Mouse (Mus musculus) right cerebral cortex, postnatal 25 days (tissue): ENCODE results near the gene Mgmt.

Source experiments
- DNase-seq: peaks from one replicate; pipeline ENCODE4 v3.0.0; 2022

Gene Mgmt

DNA sequence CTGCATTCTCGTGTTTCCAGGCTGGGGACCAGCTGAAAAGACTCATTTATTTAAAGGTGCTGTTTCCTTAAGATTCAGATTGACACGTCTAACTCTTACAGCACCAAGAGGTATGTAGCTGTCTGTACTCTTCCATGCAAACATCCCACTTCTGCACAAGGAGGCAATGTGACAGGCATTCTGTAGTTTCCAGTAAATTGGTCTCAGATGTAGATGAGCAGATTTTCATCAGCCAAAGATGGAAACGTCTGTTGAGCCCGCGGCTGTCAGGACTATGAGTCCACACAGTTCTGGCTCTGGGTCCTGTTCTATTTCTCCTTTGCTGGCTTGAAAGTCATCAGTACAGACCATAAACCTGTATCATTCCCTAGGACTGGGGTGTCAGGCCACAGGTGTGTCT is 243.7 kb downstream of the Mgmt start:
- DNase-seq = no peak

DNA sequence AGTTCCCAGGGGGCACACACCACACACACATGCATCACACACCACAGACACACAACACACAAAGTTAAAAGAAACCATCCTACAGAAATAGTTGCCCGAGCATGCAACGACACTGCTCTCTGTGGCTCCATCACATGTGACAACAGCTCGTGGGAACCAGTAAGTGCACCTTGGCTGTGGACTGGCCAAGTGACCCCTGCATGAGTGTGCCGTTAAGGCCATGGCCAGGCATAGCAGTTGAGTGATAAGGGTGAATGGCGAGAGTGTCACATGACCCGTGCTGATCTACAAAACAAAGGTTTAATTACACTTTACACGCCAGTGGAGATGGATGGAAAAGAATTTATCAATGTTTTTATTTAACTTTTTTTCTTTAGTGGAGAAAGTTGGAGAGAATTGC is 245.9 kb downstream of the Mgmt start:
- DNase-seq = no peak

DNA sequence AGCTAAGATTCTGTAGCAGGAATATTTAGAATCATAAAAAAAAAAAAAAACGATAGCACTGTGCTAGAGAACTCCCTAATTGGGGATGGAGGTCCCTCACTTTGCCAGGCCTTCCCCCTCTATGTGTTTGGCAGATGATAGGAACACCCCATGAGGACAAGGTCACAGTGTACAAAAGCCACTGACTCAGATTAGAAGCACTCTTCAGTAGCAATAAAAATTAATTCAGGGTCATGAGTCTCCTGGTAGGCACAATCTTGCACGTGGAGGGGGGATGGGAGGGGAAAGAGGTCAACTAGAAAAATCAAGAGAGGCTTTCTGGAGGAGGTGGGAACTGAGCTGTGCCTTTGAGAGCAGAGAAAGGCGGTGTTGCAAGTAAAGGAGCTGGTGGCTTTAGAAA is 247.0 kb downstream of the Mgmt start:
- DNase-seq = no peak

DNA sequence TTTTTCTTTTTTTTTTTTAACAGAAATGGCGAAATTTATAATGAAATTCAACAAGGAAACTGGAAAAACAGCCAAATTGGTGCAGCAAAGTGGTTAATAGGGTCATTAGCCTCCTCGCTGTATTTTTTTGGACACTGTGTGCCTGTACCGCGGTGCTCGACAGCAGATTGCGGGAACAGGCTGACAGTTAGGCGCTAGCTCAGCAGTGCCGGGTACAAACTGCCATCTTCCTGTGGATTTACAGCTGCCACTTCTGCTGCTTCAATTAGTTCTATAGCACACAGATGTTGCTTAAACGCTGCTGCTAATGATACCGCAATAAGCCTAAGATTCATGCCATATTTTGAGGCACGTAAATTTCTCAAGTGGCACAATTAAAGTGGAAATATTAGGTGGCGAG is 252.7 kb downstream of the Mgmt start:
- DNase-seq = no peak

DNA sequence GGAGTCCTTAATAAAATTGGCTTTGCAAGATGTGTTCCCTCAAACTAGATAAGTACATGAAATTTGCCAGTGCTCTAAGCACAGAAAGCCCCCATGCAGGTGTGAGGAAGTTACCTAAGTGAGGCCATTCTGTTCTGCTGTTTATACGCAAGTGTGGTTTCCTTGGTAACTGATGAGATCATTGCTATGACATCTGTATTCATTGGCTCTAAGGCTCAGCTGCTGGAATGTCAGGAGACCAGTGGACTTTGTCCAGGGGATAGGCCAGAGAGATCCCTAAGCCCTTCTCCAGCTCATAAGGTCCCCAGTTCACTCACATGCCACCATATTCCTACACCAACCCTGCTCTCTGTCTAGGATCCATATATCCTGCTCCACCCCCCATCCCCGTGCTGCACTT is 257.4 kb downstream of the Mgmt start:
- DNase-seq = no peak

DNA sequence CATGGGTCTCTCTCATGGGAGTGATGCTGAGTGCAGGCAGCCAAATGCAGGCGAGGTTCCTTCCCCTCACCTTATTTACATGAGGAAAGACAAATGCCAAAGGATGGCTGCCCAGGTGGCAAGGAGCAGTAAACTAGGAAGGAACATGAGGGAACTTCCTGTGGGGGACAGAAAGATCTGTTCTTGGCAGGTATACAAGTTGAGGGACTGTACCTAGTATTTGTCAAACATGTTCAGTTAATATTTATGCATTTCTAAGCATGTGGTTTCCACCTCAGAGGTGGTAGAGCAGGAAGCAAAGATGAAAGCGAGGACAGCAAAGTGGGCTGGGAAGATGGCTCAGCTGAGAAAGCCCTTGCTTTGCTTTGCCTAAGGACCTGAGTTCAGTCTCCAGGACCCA is 260.2 kb downstream of the Mgmt start:
- no peak for DNase-seq

DNA sequence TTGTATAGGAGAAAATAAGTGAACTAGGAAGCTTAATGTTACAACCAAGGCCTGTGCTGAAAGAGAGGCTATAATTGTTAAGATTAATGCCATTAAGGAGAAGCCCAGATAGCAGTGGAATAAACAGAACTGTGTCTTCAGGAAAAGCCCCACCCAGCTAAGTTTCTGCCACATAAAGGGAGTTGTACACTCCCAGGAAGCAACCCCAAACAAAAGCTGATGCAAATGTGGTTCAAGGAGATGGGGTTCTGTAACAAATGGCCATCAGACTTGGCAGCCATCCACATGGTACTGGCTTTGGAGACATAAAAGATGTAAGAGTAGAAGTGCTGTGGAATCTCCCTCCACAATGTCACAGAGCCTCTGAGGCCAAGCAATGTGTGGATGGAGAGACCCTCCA is 264.7 kb downstream of the Mgmt start:
- DNase-seq = no peak

DNA sequence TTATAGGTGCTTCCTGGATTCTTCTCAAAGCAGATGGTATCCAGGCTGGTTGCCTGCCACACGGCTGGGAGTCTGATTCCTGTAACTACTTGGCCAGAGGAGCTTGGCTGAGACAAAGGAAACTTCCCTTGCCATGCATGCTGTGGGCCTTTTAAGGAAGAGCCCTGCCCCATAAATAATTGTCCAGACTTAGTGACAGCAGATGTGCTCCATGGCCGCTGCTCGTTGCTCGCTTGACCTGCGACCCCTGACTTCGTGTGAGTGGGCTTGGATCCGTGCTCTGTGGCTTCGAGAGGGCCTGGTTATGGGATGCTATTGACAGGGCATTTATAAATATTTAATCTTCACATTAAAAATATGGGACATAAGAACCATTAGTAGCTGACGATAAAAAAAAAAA is 277.9 kb downstream of the Mgmt start:
- DNase-seq = no peak
